Mouse (Mus musculus) hindbrain, embryonic 14.5 days (tissue): ENCODE data around the gene Gm960. TPM values are rescaled to one million over a fixed set of nuclear protein-coding genes. Genes with fewer than 3 reads are reported as not detected.

Source experiments
- ATAC-seq: fragments of 200-750 bp; cut with Nextera tagmentation; 2 replicates; pipeline ENCODE4 v1.8.0; 2017; ENCODE audit warnings: moderate number of reproducible peaks, mild to moderate bottlenecking, moderate TSS enrichment, moderate library complexity; ENCODE audit not compliant: low FRiP score
- DNase-seq: peaks from one replicate; pipeline ENCODE4 v3.0.0-alpha.2; 2015; ENCODE audit warnings: low spot score
- H3K27ac ChIP-seq: fragments of 300-500 bp; sonication (generic); 2 replicates; pipeline ENCODE4 v1.5.1; 2014; ENCODE audit warnings: mild to moderate bottlenecking, moderate library complexity
- H3K27me3 ChIP-seq: fragments of 300-500 bp; sonication (generic); 2 replicates; pipeline ENCODE4 v1.6.1; 2014; ENCODE audit warnings: mild to moderate bottlenecking, low read length, mixed read lengths; ENCODE audit not compliant: control insufficient read depth, insufficient read depth
- H3K36me3 ChIP-seq: fragments of 300-500 bp; sonication (generic); replicated peaks from 2 replicates; pipeline ENCODE4 v1.6.1; 2014; ENCODE audit not compliant: control insufficient read depth, insufficient read depth
- H3K4me1 ChIP-seq: fragments of 300-500 bp; sonication (generic); replicated peaks from 2 replicates; pipeline ENCODE4 v1.6.1; 2014; ENCODE audit warnings: antibody characterized with exemption, low read length, mixed read lengths; ENCODE audit not compliant: control insufficient read depth, insufficient read depth
- H3K4me2 ChIP-seq: fragments of 300-500 bp; sonication (generic); replicated peaks from 2 replicates; pipeline ENCODE4 v1.6.1; 2014; ENCODE audit warnings: mild to moderate bottlenecking, moderate library complexity
- H3K4me3 ChIP-seq: fragments of 300-500 bp; sonication (generic); replicated peaks from 2 replicates; pipeline ENCODE4 v1.5.1; 2014; ENCODE audit warnings: mild to moderate bottlenecking, low read length
- H3K9ac ChIP-seq: fragments of 300-500 bp; sonication (generic); 2 replicates; pipeline ENCODE4 v1.6.1; 2014
- H3K9me3 ChIP-seq: fragments of 300-500 bp; sonication (generic); 2 replicates; pipeline ENCODE4 v1.6.1; 2016; ENCODE audit warnings: low read length; ENCODE audit not compliant: control insufficient read depth
- WGBS: fragments of 180-500 bp; shearing (Covaris S2); extraction: QIAGEN DNeasy Blood & Tissue Kit; methylation state at CpG from one replicate; pipeline ENCODE4 v1.1.7; 2014; 5-methylcytosine and 5-hydroxymethylcytosine counted together
- polyA plus RNA-seq: library from polyadenylated mRNA; unstranded; fragments of >200 nt; fragmentation: Nextera tagmentation; extraction: Ambion mirVana; gene quantifications from 2 replicates; pipeline ENCODE4 v1.2.1, GENCODE M21; 2014

Gm960 gene
- 5.4 and 6.3 TPM in 2 replicates for polyA plus RNA-seq

DNA sequence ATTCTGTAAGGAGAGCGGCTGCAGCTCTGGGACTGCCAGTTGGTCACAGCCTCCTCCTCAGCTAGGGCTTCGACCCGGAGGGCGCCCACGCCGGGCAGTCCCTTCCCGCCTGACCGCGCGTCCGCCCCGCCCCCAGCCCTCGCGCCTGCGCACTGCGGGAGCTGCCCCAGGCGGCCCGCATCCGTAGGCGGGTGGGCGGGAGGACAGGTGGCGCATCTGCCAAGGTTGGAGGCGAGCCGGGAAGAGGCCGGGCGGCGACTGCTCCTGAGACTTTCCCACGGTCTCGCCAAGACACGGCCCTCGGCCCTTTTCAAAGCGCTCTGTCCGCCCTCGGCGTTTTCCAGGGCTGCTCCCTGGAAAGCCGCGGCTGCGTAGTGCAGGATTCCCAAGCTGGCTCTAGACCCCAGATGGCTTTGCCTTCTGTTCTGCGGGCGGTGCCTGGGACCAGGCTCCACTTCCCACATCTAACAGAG, at the start of gene Gm960:
TSS of gene Gm960 (minus strand) at position 464 of the 473 bp plus-strand sequence.
- H3K27me3 ChIP-seq = peaks cover 8% of the 10 kb centered on the region; the same call in 1 of the 2 replicates
- no peaks in the 10 kb centered on the region for H3K9me3 ChIP-seq
- H3K4me2 ChIP-seq = peak within 1 kb of the TSS; percentile 58
- H3K27ac ChIP-seq = peak within 1 kb of the TSS; percentile 80
- peaks cover 6% of the 10 kb centered on the region; the same call in 1 of the 2 replicates for H3K4me1 ChIP-seq
- H3K36me3 ChIP-seq = no peaks in the 10 kb centered on the region
- WGBS = under 1% methylated on average over 39 of the region's 40 CpGs
- DNase-seq (peak; percentile 82), ATAC-seq (peak; percentile 89)
- peak within 1 kb of the TSS; percentile 76 for H3K9ac ChIP-seq
- H3K4me3 ChIP-seq = peak within 1 kb of the TSS; percentile 50

DNA sequence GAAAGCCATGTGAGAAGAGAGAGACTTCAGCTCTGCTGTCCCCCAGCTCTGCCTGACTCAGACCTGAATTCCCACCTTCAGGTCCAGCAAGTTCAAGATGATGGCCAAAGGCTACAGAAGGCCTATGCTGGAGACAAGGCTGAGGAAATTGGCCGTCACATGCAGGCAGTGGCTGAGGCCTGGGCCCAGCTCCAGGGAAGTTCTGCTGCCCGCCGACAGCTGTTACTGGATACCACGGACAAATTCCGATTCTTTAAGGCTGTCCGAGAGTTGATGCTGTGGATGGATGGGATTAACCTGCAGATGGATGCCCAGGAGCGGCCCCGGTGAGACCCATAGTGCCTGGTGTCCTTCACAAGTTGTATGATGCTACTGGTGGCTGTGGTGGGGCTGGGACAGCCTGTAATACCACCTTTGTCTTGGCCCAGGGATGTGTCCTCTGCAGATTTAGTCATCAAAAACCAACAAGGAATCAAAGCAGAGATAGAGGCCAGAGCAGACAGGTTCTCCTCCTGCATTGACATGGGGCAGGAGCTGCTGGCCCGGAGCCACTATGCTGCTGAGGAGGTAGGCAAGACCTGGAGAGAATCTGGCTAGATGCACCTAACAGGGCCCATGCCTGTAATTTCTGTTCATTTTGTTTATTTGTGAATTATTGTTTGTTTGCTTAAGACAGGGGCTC, 49.3 kb upstream of the Gm960 start:
- Histone ChIP-seq H3K9ac (no peak overlapping the region), H3K9me3 (no peaks in the 10 kb centered on the region), H3K4me3 (no peak overlapping the region), H3K27me3 (no peaks in the 10 kb centered on the region), H3K4me1 (no peaks in the 10 kb centered on the region), H3K27ac (no peak overlapping the region), H3K36me3 (peaks cover 98% of the 10 kb centered on the region), H3K4me2 (no peak overlapping the region)
- DNase-seq = no peak
- 97% methylated on average over 9 of the region's 9 CpGs for WGBS
- ATAC-seq = no peak

DNA sequence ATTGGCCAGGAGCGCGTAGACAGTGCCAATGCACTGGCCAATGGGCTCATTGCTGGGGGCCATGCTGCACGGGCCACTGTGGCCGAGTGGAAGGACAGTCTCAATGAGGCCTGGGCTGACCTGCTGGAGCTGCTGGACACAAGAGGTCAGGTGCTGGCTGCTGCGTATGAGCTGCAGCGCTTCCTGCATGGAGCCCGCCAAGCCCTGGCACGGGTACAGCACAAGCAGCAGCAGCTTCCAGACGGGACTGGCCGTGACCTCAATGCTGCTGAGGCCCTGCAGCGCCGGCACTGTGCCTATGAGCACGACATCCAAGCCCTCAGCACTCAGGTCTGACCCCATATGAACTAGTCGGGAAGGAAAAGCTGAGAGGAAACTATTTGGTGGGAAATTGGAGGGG, 48.1 kb upstream of the Gm960 start:
- Histone ChIP-seq H3K4me1 (no peaks in the 10 kb centered on the region), H3K9ac (no peak overlapping the region), H3K36me3 (peaks cover 98% of the 10 kb centered on the region), H3K9me3 (no peaks in the 10 kb centered on the region), H3K4me2 (no peak overlapping the region), H3K4me3 (no peak overlapping the region), H3K27me3 (no peaks in the 10 kb centered on the region), H3K27ac (no peak overlapping the region)
- ATAC-seq (no peak), DNase-seq (no peak)
- WGBS = 86% methylated on average over 14 of the region's 14 CpGs

DNA sequence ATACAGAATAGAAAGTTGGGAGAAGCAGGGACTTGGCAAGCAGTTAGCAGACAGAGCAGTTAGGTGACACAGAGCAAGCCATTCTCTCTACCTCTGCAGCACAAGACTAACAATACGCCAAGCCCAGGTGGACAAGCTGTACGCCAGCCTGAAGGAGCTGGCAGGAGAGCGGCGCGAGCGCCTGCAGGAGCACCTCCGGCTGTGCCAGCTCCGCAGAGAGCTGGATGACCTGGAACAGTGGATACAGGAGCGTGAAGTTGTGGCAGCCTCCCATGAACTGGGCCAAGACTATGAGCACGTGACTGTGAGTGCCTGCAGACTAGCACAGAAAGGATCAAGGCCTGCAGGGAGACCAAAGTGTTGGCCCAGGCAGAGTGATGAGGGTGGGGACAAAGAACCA, 47.2 kb upstream of the Gm960 start:
- no peaks in the 10 kb centered on the region for H3K27me3 ChIP-seq
- WGBS = 96% methylated on average over 10 of the region's 10 CpGs
- ATAC-seq (no peak), DNase-seq (no peak)
- no peaks in the 10 kb centered on the region for H3K4me1 ChIP-seq
- no peak overlapping the region for H3K9ac ChIP-seq
- peaks cover 98% of the 10 kb centered on the region for H3K36me3 ChIP-seq
- H3K27ac ChIP-seq = no peak overlapping the region
- H3K4me3 ChIP-seq = no peak overlapping the region
- H3K4me2 ChIP-seq = no peak overlapping the region
- H3K9me3 ChIP-seq = no peaks in the 10 kb centered on the region

DNA sequence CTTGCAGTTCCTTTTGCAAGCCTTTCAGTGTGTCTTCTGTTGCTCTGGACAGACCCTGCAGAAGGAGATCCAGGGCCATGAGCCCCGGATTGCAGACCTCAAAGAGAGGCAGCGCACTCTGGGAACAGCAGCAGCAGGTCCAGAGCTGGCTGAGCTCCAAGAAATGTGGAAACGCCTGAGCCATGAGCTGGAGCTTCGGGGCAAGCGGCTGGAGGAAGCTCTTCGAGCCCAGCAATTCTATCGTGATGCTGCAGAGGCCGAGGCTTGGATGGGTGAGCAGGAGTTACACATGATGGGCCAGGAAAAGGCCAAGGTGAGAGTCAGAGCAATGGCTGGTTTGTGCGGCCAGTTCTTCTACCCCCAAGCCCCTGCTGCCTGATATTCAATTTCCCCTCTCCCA, 46.6 kb upstream of the Gm960 start:
- 76% methylated on average over 9 of the region's 9 CpGs for WGBS
- Histone ChIP-seq H3K4me2 (no peak overlapping the region), H3K9ac (no peak overlapping the region), H3K9me3 (no peaks in the 10 kb centered on the region), H3K4me3 (no peak overlapping the region), H3K27ac (no peak overlapping the region), H3K27me3 (no peaks in the 10 kb centered on the region), H3K36me3 (peaks cover 98% of the 10 kb centered on the region), H3K4me1 (no peaks in the 10 kb centered on the region)
- peak; percentile 47 for DNase-seq
- ATAC-seq = no peak

DNA sequence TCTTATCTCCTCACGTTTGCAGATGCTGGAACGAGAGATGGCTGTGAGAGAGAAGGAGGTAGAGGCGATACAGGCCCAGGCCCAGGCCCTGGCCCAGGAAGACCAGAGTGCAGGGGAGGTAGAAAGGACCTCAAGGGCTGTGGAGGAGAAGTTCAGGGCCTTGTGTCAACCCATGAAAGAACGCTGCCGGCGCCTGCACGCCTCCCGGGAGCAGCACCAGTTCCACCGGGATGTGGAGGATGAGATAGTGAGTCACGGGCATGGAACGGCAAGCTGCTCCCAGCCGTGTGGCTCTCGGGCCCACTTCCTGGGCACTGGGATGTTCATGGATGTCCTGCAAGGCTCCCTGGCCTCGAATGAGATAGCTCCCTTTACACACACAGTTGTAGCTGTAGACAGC, 45.6 kb upstream of the Gm960 start:
- H3K27ac ChIP-seq = no peak overlapping the region
- H3K4me3 ChIP-seq = no peak overlapping the region
- no peak overlapping the region for H3K9ac ChIP-seq
- no peak for ATAC-seq
- peaks cover 98% of the 10 kb centered on the region for H3K36me3 ChIP-seq
- WGBS = 79% methylated on average over 14 of the region's 14 CpGs
- H3K4me1 ChIP-seq = no peaks in the 10 kb centered on the region
- H3K27me3 ChIP-seq = no peaks in the 10 kb centered on the region
- H3K9me3 ChIP-seq = no peaks in the 10 kb centered on the region
- no peak for DNase-seq
- H3K4me2 ChIP-seq = no peak overlapping the region

DNA sequence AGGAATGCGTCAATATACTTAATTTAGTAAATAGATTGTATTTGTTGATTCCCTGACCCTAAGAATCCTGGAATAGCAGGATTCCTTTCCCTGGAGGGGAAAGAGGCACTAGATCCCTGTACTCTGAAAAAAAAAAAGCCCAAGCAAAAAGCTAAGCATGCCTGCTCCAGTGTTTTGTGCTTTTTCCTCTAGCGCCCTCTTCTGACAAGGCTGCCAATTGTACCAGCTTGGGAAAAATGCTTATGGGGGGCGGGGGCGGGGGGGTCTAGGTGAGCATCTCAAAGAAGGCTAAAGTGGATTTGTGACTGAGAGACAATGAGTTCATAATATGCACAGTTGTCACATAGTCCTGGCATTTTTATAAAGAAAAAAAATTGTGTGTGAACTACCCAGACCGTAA, 45.1 kb upstream of the Gm960 start:
- no peak overlapping the region for H3K4me2 ChIP-seq
- no peak overlapping the region for H3K4me3 ChIP-seq
- H3K36me3 ChIP-seq = peaks cover 98% of the 10 kb centered on the region
- ATAC-seq (no peak), DNase-seq (peak; percentile 52)
- WGBS = 44% methylated on average over 5 of the region's 5 CpGs
- no peaks in the 10 kb centered on the region for H3K4me1 ChIP-seq
- H3K9ac ChIP-seq = no peak overlapping the region
- H3K27me3 ChIP-seq = no peaks in the 10 kb centered on the region
- no peak overlapping the region for H3K27ac ChIP-seq
- H3K9me3 ChIP-seq = no peaks in the 10 kb centered on the region

DNA sequence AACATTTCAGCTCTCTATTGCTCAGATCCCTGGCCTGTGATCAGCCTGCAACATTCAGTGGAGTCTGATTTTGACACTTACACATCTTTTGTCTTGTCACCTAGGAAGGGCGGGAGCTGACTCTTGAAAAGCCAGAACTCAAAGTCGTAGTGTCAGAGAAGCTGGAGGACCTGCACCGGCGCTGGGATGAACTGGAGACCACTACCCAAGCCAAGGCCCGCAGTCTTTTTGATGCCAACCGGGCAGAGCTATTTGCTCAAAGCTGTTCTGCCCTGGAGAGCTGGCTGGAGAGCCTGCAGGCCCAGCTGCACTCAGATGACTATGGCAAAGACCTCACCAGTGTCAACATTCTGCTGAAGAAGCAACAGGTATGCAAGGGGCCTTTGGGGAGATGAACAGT, 43.8 kb upstream of the Gm960 start:
- Histone ChIP-seq H3K4me3 (no peak overlapping the region), H3K27ac (no peak overlapping the region), H3K9me3 (no peaks in the 10 kb centered on the region), H3K9ac (no peak overlapping the region), H3K27me3 (no peaks in the 10 kb centered on the region), H3K36me3 (peaks cover 98% of the 10 kb centered on the region), H3K4me2 (no peak overlapping the region), H3K4me1 (no peaks in the 10 kb centered on the region)
- WGBS = 93% methylated on average over 6 of the region's 6 CpGs
- DNase-seq (no peak), ATAC-seq (no peak)

DNA sequence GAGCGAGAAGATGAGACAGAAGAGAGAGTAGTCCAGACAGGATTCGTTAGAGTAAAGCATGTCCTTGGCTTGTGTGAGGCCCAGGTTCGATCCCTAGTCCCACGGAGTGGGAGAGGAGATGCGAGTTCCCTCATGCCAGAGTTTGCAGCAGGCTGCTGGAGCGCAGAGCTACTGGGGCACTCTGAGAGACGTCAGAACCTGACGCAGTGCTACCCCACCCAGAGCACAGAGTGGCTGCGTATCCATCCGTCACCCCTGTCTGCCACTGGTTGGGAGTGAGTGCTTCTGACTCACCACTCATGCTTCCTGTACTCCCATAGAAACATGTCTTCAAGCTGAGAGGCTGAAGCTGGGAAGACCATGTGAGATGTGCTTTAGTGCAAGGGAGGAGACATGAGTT, 43.0 kb upstream of the Gm960 start:
- no peak overlapping the region for H3K4me3 ChIP-seq
- no peaks in the 10 kb centered on the region for H3K27me3 ChIP-seq
- peaks cover 98% of the 10 kb centered on the region for H3K36me3 ChIP-seq
- H3K4me2 ChIP-seq = no peak overlapping the region
- DNase-seq (no peak), ATAC-seq (no peak)
- no peaks in the 10 kb centered on the region for H3K4me1 ChIP-seq
- WGBS = 81% methylated on average over 10 of the region's 10 CpGs
- no peak overlapping the region for H3K9ac ChIP-seq
- no peaks in the 10 kb centered on the region for H3K9me3 ChIP-seq
- H3K27ac ChIP-seq = no peak overlapping the region

DNA sequence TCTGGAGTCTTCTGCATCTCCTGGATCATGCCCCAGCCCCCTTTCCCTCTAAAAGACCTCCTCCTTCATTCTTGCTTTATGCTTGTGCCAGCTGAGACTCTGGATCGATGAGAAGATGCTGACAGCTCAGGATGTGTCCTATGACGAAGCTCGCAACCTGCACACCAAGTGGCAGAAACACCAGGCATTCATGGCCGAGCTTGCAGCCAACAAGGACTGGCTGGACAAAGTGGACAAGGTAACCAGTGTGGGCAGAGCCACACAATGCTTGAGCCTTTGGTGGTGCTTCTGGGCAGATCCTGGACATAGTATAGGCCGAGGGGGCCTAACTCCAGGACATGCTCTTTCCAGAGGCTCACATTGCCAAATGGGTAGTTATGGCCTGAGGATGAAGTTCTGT, 41.3 kb upstream of the Gm960 start:
- H3K36me3 ChIP-seq = peaks cover 94% of the 10 kb centered on the region
- ATAC-seq (no peak), DNase-seq (no peak)
- H3K27ac ChIP-seq = no peak overlapping the region
- H3K9ac ChIP-seq = no peak overlapping the region
- no peak overlapping the region for H3K4me3 ChIP-seq
- H3K4me1 ChIP-seq = no peaks in the 10 kb centered on the region
- WGBS = 95% methylated on average over 5 of the region's 5 CpGs
- no peaks in the 10 kb centered on the region for H3K27me3 ChIP-seq
- no peak overlapping the region for H3K4me2 ChIP-seq
- no peaks in the 10 kb centered on the region for H3K9me3 ChIP-seq
